Mouse (Mus musculus) central nervous system, embryonic 14 days (tissue): Measurements from ENCODE around the gene Klf11. TPM values are rescaled to one million over a fixed set of nuclear protein-coding genes. Genes with fewer than 3 reads are reported as not detected.

ENCODE experiments used
- polyA plus RNA-seq: library from polyadenylated mRNA; depleted of rRNA; stranded (reverse); fragments of >200 nt; gene quantifications from 2 replicates; pipeline ENCODE4 v1.2.3, GENCODE M21; 2012; rRNA removed

Gene Klf11
- polyA plus RNA-seq: 10.6 and 13.7 TPM in 2 replicates

GRCm38 (mm10) chr12:24651063-24651557 is at the start of gene Klf11:
TSS of gene Klf11 (plus strand) at chr12:24651274.

GRCm38 (mm10) chr12:24681286-24682023 is 30.4 kb downstream of the Klf11 start, which contains the start of gene Cys1:
TSS of gene Cys1 (minus strand) at chr12:24681813.

GRCm38 (mm10) chr12:24707954-24708823 is 57.1 kb downstream of the Klf11 start, which contains the start of gene Rrm2:
TSS of gene Rrm2 (plus strand) at chr12:24708241.

Other genes with a start within 250 kb of the Klf11 start
- gene Taf1b, start 152.9 kb upstream of the Klf11 start, polyA plus RNA-seq: 25.0 and 31.5 TPM in 2 replicates
- 0.79 and 1.7 TPM in 2 replicates for gene Grhl1, start 79.0 kb upstream of the Klf11 start, polyA plus RNA-seq
- 2.0 and 3.6 TPM in 2 replicates for gene Cys1, start 30.5 kb downstream of the Klf11 start, polyA plus RNA-seq
- 46.7 and 62.4 TPM in 2 replicates for gene Rrm2, start 57.0 kb downstream of the Klf11 start, polyA plus RNA-seq
- gene Mboat2, start 179.6 kb downstream of the Klf11 start, polyA plus RNA-seq: 25.4 and 25.6 TPM in 2 replicates